In genomic region chr3:92117930-92118329, GRCm38 (mm10) we compare ENCODE assay signal across 10 mouse cellular contexts. TPM values are rescaled to one million over a fixed set of nuclear protein-coding genes. Genes with fewer than 3 reads are reported as not detected.
DNase-seq lines count a peak whose midpoint lies in the region; ATAC-seq and TF ChIP-seq lines count a peak whose summit lies in the region.
"Had no signal": no experiment of that assay in that cellular context is flagged by ENCODE, and none has a peak within 500 bp of the region (broad histone marks: within the 10 kb centered on the region; RNA-seq: fewer than 3 reads in every experiment).

No protein-coding gene starts in this region.

- H3K4me2 ChIP-seq in liver, embryonic 11.5 days: no peak overlapping the region

- H3K36me3 ChIP-seq in liver, adult 2 months (ENCODE audit: control insufficient read depth, insufficient read depth, low read length): no peaks in the 10 kb centered on the region
- H3K36me3 ChIP-seq in liver, embryonic 11.5 days (ENCODE audit: control insufficient read depth, insufficient read depth, low read length): no peaks in the 10 kb centered on the region

- ATAC-seq in liver, embryonic 11.5 days (replicated peaks; ENCODE audit: low FRiP score): no peak

- no peak for TF ChIP-seq CTCF in liver, adult 2 months (IDR thresholded peaks at IDR 0.05; ENCODE audit: low read depth, low read length)
- TF ChIP-seq CTCF in brain, embryonic 14.5 days (IDR thresholded peaks at IDR 0.05; ENCODE audit: borderline replicate concordance, extremely low read depth, insufficient read depth, insufficient read length): peak; percentile 46; the same call in 1 of the 2 replicates

- H3K79me2 ChIP-seq in liver, adult 2 months (ENCODE audit: control insufficient read depth, insufficient read depth, low read length): no peaks in the 10 kb centered on the region

- no peak overlapping the region for H3K4me3 ChIP-seq in liver, adult 2 months (ENCODE audit: insufficient read depth, low read depth, low read length)
- H3K4me3 ChIP-seq in liver, embryonic 11.5 days (ENCODE audit: low read depth, low read length): no peak overlapping the region

- TF ChIP-seq POLR2A in liver, adult 2 months (IDR thresholded peaks at IDR 0.05; ENCODE audit: extremely low read depth, insufficient read depth, low read length): no peak
- TF ChIP-seq POLR2A in brain, embryonic 14.5 days (IDR thresholded peaks at IDR 0.05; ENCODE audit: borderline replicate concordance, extremely low read depth, insufficient read depth, insufficient read length, poor library complexity, severe bottlenecking): no peak

- H3K9ac ChIP-seq in liver, adult 2 months (ENCODE audit: low read depth, low read length): no peak overlapping the region
- H3K9ac ChIP-seq in liver, embryonic 11.5 days (ENCODE audit: low read depth, low read length): no peak overlapping the region

- no peaks in the 10 kb centered on the region for H3K9me3 ChIP-seq in liver, embryonic 11.5 days (ENCODE audit: control insufficient read depth, low read length)

- 29% methylated on average over 3 of the region's 3 CpGs for WGBS in liver, adult 2 months
- 29% methylated on average over 3 of the region's 3 CpGs for WGBS in liver, embryonic 11.5 days

- no peak overlapping the region for H3K27ac ChIP-seq in liver, adult 2 months (replicated peaks; ENCODE audit: insufficient read depth, low read depth, low read length)
- H3K27ac ChIP-seq in liver, embryonic 11.5 days (ENCODE audit: low read depth, low read length): no peak overlapping the region

- H3K27me3 ChIP-seq in liver, adult 2 months (ENCODE audit: control insufficient read depth, insufficient read depth, low read length): no peaks in the 10 kb centered on the region
- no peaks in the 10 kb centered on the region for H3K27me3 ChIP-seq in liver, embryonic 11.5 days (replicated peaks; ENCODE audit: control insufficient read depth, insufficient read depth, low read length)

- H3K4me1 ChIP-seq in liver, adult 2 months (ENCODE audit: control insufficient read depth, insufficient read depth, low read length): no peaks in the 10 kb centered on the region
- no peaks in the 10 kb centered on the region for H3K4me1 ChIP-seq in liver, embryonic 11.5 days (replicated peaks; ENCODE audit: control insufficient read depth, insufficient read depth, low read length)

- peak; percentile 8 for DNase-seq in adrenal gland, postnatal 10 days
- DNase-seq in adrenal gland, adult 18-20 months (ENCODE audit: low spot score in 2 of 2): no peak
- peak; percentile 37 for DNase-seq in liver, adult 2 months (ENCODE audit: extremely low read depth, low read depth, low spot score)
- DNase-seq in liver, embryonic 11.5 days (ENCODE audit: low spot score): no peak
- DNase-seq in brain, embryonic 14.5 days (ENCODE audit: low read depth): peak; percentile 63
- DNase-seq in kidney, postnatal 14 days: peak; percentile 13
- DNase-seq in gastrocnemius, postnatal 25 days: no peak
- DNase-seq in natural killer cell, adult 2 months (ENCODE audit: low spot score in 2 of 2): no peak
- DNase-seq: B cell, adult 2 months; thymus, postnatal 14 days had no signal

RNA-seq across cellular contexts. Expression of gene Prr9, which starts 5.8 kb away (rescaled TPM):
- total RNA-seq in adrenal gland, postnatal 10 days (2021): not detected
- not detected for total RNA-seq in adrenal gland, adult 18-20 months (2021)
- total RNA-seq in liver, adult 2 months (2014; rRNA removed): not detected in 2 replicates
- polyA plus RNA-seq in liver, adult 2 months (2012; rRNA removed): not detected in 2 replicates
- polyA plus RNA-seq in liver, embryonic 11.5 days (2014; fragmentation: Nextera tagmentation; extraction: Ambion mirVana): not detected in 2 replicates
- polyA plus RNA-seq in brain, embryonic 14.5 days (2012; rRNA removed): not detected in 2 replicates
- not detected for total RNA-seq in gastrocnemius, postnatal 25 days (2021)

RNA-seq across cellular contexts. Expression of gene Lelp1, which starts 24.6 kb away (rescaled TPM):
- not detected for total RNA-seq in adrenal gland, postnatal 10 days (2021)
- total RNA-seq in adrenal gland, adult 18-20 months (2021): not detected
- total RNA-seq in liver, adult 2 months (2014; rRNA removed): not detected in 2 replicates
- 0.15 TPM in 1 of 2 replicates, not detected in the other for polyA plus RNA-seq in liver, adult 2 months (2012; rRNA removed)
- not detected in 2 replicates for polyA plus RNA-seq in liver, embryonic 11.5 days (2014; fragmentation: Nextera tagmentation; extraction: Ambion mirVana)
- not detected in 2 replicates for polyA plus RNA-seq in brain, embryonic 14.5 days (2012; rRNA removed)
- total RNA-seq in gastrocnemius, postnatal 25 days (2021): not detected

RNA-seq across cellular contexts. Expression of gene Lor, which starts 35.0 kb away (rescaled TPM):
- total RNA-seq in adrenal gland, postnatal 10 days (2021): not detected
- total RNA-seq in adrenal gland, adult 18-20 months (2021): under 1 TPM in 1 of 2 experiments, not detected in 1; 0.16 TPM
- 0.09 and 0.13 TPM in 2 replicates for total RNA-seq in liver, adult 2 months (2014; rRNA removed)
- polyA plus RNA-seq in liver, adult 2 months (2012; rRNA removed): 0.27 and 0.33 TPM in 2 replicates
- 0.79 and 0.90 TPM in 2 replicates for polyA plus RNA-seq in liver, embryonic 11.5 days (2014; fragmentation: Nextera tagmentation; extraction: Ambion mirVana)
- 5.8 and 7.6 TPM in 2 replicates for polyA plus RNA-seq in brain, embryonic 14.5 days (2012; rRNA removed)
- total RNA-seq in gastrocnemius, postnatal 25 days (2021): not detected

Comparison
In these comparisons a context has a peak if more than half of its experiments do, and no peak if none do; other contexts are left out.
1. DNase-seq: peak in adrenal gland, postnatal 10 days (single experiment), liver, adult 2 months (single experiment), brain, embryonic 14.5 days (single experiment) and kidney, postnatal 14 days (single experiment); none in adrenal gland, adult 18-20 months (0 of 2), liver, embryonic 11.5 days (single experiment), gastrocnemius, postnatal 25 days (single experiment) and natural killer cell, adult 2 months (0 of 2).